In the genomic region with DNA sequence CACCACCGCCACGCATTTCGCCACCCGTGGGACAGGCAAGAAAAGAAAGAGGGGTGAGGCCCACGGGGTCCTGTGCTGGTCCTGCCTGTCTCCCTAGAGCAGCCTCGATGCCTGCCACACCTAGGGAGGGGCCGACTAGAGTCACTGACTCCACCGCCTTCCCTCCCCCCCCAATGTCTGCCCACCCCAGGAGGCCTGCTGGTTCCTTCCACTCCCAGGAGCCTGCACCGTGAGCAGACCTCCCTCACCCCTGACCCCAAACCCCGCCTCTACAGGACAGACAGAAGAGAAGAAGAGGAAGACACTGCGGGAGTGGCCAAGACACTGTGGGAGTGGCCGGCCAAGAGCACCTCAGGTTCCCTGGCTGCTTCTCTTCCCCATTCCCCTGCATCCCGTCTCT, we compare ENCODE assay signal across 11 mouse cellular contexts. TPM values are rescaled to one million over a fixed set of nuclear protein-coding genes. Genes with fewer than 3 reads are reported as not detected.
DNase-seq lines count a peak whose midpoint lies in the region; ATAC-seq lines count a peak whose summit lies in the region.
"Had no signal": no experiment of that assay in that cellular context is flagged by ENCODE, and none has a peak within 500 bp of the region (broad histone marks: within the 10 kb centered on the region; RNA-seq: fewer than 3 reads in every experiment).

No protein-coding gene starts in this region.

- ATAC-seq in heart, embryonic 11.5 days (replicated peaks; ENCODE audit: insufficient number of reproducible peaks, low FRiP score, low TSS enrichment), result 0 out of 2 replicates have a peak, but pooled peaks have one; percentile 31
- ATAC-seq in CD4-positive, CD25-positive, alpha-beta regulatory T cell, adult 4 months, result peak; percentile 32
- ATAC-seq in heart, embryonic 16.5 days (replicated peaks; ENCODE audit: extremely low read depth, insufficient read depth, low FRiP score), result no peak; the same call in 1 of the 2 replicates
- 0 out of 2 replicates have a peak, but pooled peaks have one; percentile 12 for ATAC-seq in liver, embryonic 15.5 days (ENCODE audit: insufficient read depth)

- H3K27ac ChIP-seq in heart, embryonic 11.5 days (ENCODE audit: low read depth, low read length), result no peak overlapping the region
- H3K27ac ChIP-seq in heart, embryonic 16.5 days (ENCODE audit: low read length), result no peak overlapping the region
- no peak overlapping the region for H3K27ac ChIP-seq in liver, embryonic 15.5 days (replicated peaks)

- no peaks in the 10 kb centered on the region for H3K27me3 ChIP-seq in heart, embryonic 11.5 days (ENCODE audit: control insufficient read depth, insufficient read depth, low read length)
- H3K27me3 ChIP-seq in heart, embryonic 16.5 days (ENCODE audit: control insufficient read depth, insufficient read depth, low read length), result no peaks in the 10 kb centered on the region
- H3K27me3 ChIP-seq in liver, embryonic 15.5 days, result no peaks in the 10 kb centered on the region
- H3K27me3 ChIP-seq: CH12.LX had no signal

- peak overlapping the region; percentile 58 for H3K4me2 ChIP-seq in heart, embryonic 11.5 days
- H3K4me2 ChIP-seq in heart, embryonic 16.5 days (ENCODE audit: low read depth, low read length), result peak overlapping the region; percentile 44
- peak overlapping the region; percentile 39 for H3K4me2 ChIP-seq in liver, embryonic 15.5 days

- intact Hi-C loops in heart, postnatal 36 days (cut with DNase I), result no loop called here

- H3K9me3 ChIP-seq in heart, embryonic 11.5 days (replicated peaks; ENCODE audit: control insufficient read depth, low read length), result peaks cover 2% of the 10 kb centered on the region; the same call in 1 of the 2 replicates
- peaks cover 12% of the 10 kb centered on the region for H3K9me3 ChIP-seq in heart, embryonic 16.5 days (replicated peaks; ENCODE audit: control insufficient read depth, low read length)
- 0 out of 2 replicates have a peak, but pooled peaks cover 4% of the 10 kb centered on the region for H3K9me3 ChIP-seq in liver, embryonic 15.5 days (replicated peaks)

- no peaks in the 10 kb centered on the region for H3K36me3 ChIP-seq in heart, embryonic 11.5 days (ENCODE audit: control insufficient read depth, insufficient read depth, low read length)
- H3K36me3 ChIP-seq in heart, embryonic 16.5 days (ENCODE audit: control insufficient read depth, insufficient read depth), result no peaks in the 10 kb centered on the region
- no peaks in the 10 kb centered on the region for H3K36me3 ChIP-seq in liver, embryonic 15.5 days (replicated peaks)

- DNase-seq in heart, postnatal 36 days, result no peak
- DNase-seq in spleen, adult 12 weeks (ENCODE audit: low spot score), result no peak
- DNase-seq in cerebellum, postnatal 10 days, result no peak
- DNase-seq in yolk sac, embryonic 10.5 days (ENCODE audit: low spot score), result no peak
- DNase-seq: cerebellum, adult 9-10 months; kidney, postnatal 10 days had no signal

- no peak overlapping the region for H3K9ac ChIP-seq in heart, embryonic 11.5 days (ENCODE audit: low read depth, low read length)
- no peak overlapping the region; the same call in 1 of the 2 replicates for H3K9ac ChIP-seq in heart, embryonic 16.5 days (ENCODE audit: low read length)
- H3K9ac ChIP-seq in liver, embryonic 15.5 days, result no peak overlapping the region

- H3K4me3 ChIP-seq in heart, embryonic 11.5 days (ENCODE audit: low read depth, low read length), result peak overlapping the region; percentile 25
- peak overlapping the region; percentile 33 for H3K4me3 ChIP-seq in heart, embryonic 16.5 days (ENCODE audit: low read length)
- H3K4me3 ChIP-seq in liver, embryonic 15.5 days (replicated peaks), result no peak overlapping the region

- WGBS in heart, embryonic 11.5 days (ENCODE audit: insufficient replicate concordance), result 23% methylated on average over 13 of the region's 13 CpGs
- 26% methylated on average over 13 of the region's 13 CpGs for WGBS in heart, embryonic 16.5 days
- WGBS in liver, embryonic 15.5 days (ENCODE audit: insufficient replicate concordance), result 39% methylated on average over 13 of the region's 13 CpGs

- no peaks in the 10 kb centered on the region for H3K4me1 ChIP-seq in heart, embryonic 11.5 days (ENCODE audit: control insufficient read depth, insufficient read depth, low read length)
- no peaks in the 10 kb centered on the region for H3K4me1 ChIP-seq in heart, embryonic 16.5 days (ENCODE audit: control insufficient read depth, insufficient read depth, low read length)
- H3K4me1 ChIP-seq in liver, embryonic 15.5 days (replicated peaks), result no peaks in the 10 kb centered on the region

RNA-seq across cellular contexts. Expression of a gene that starts 12.5 kb away (rescaled TPM):
- 9.5 and 11.3 TPM in 2 replicates for polyA plus RNA-seq in heart, embryonic 11.5 days (2014; fragmentation: Nextera tagmentation; extraction: Ambion mirVana)
- total RNA-seq in heart, postnatal 36 days (2021), result 10 to 100 TPM; 23.8 to 27.9 TPM
- 1 to 10 TPM; 5.5 to 7.8 TPM for polyA plus RNA-seq in CD4-positive, CD25-positive, alpha-beta regulatory T cell, adult 4 months (2017; shearing (Covaris generic))
- polyA plus RNA-seq in heart, embryonic 16.5 days (2015; fragmentation: Nextera tagmentation; extraction: Ambion mirVana), result 14.9 and 15.6 TPM in 2 replicates
- 12.7 and 13.7 TPM in 2 replicates for polyA plus RNA-seq in liver, embryonic 15.5 days (2015; fragmentation: Nextera tagmentation; extraction: Ambion mirVana)
